Mouse (Mus musculus) CD4-positive naive resting alpha-beta T cell, adult 76 days (primary cell): ENCODE measurements around the gene Gabbr2. TPM values are rescaled to one million over a fixed set of nuclear protein-coding genes. Genes with fewer than 3 reads are reported as not detected.

Source experiments
- total RNA-seq: library from RNA; stranded (reverse); gene quantifications from one replicate; pipeline ENCODE4 v1.2.4, GENCODE M21; 2023

The Gabbr2 gene
- total RNA-seq: not detected

DNA sequence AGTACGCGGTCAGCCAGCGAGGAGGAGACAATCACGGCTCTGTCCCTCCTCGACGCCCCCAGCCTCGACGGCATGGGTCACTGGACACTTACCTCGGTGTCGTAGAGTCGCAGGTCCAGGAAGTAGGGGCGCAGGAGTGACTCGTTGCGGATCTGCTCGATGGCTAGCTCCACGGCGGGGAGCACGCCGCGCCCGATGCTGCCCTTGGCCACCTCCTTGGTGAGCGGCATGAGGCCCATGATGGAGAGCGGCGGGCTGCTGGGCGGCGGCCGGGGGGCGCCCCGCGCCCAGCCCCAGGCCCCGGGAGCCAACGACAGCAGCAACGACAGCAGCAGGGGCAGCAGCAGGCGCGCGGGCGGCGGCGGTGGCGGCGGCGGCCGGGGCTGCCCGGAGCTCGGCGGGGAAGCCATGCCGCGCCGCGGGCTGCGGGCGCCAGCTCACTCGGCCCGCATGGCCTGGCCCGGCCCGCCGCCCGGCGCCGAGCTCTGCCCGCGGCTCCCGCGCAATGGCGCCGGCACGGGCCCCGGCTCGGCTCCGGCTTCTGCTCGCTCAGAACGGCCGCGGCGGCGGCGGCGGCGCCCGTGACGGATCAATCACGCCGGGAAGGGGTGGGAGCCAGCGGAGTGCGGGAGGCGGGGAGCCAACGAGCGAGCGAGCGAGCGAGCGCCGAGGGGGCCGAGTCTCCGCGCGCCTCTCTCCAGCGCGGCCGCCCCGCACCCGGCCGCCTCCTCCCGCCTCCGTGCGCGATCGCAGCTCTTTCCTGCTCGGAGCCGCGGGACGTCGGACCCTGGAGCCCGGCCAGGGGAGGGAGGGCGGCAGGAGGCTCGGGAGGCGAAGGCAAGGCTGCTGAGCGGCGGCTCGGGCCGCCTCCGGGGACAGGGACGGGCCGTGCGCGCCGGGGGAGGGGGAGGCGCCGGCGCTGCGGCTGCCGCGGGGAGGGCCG is at the start of gene Gabbr2:
TSS of gene Gabbr2 (minus strand) at position 858 of the 943 bp plus-strand sequence.

DNA sequence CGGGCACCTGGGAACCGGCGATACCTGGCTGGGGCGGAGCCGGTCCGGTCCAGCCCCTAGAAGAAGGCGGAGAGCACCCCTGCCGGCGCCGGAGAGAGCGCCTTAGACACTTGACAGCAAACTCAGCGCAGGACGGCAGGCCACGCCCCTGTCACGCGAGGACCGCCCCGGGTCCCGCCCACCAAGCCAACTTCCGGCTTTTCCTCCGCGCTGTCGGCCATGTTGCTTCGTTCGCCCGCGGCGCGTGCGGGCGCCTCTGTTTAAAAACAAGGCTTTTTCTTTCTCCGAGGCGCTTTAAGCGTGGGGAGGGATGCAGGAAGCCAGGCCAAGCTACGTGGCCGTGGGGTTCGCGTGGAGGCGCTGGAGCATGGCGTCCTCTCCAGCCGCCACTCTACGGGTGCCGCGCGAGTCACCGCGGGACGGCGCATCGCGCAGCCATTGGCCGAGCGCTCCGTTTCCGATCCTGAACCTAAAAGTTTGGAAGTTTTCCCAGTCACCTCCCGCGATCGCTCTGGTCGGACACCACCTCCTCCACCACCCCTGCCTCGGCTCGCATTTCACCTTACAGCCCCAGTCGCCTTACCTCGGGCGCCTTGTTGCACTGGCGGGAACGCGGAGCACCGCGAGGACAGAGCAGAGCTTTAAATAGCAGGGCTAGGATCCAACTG is 341.5 kb downstream of the Gabbr2 start, which contains the start of gene Tbc1d2:
TSS of gene Tbc1d2 (minus strand) at position 124 of the 668 bp plus-strand sequence.

Other genes with a start within 250 kb of the Gabbr2 start
- 0.15 TPM for gene Anks6, start 65.6 kb upstream of the Gabbr2 start, total RNA-seq
- gene Galnt12, start 100.0 kb upstream of the Gabbr2 start, total RNA-seq: 17.2 TPM
- gene Col15a1, start 216.3 kb upstream of the Gabbr2 start, total RNA-seq: 0.91 TPM